ENCODE assay signal across 8 mouse cellular contexts in genomic region chr3:89244982-89245687, GRCm38 (mm10). TPM values are rescaled to one million over a fixed set of nuclear protein-coding genes. Genes with fewer than 3 reads are reported as not detected.
DNase-seq lines count a peak whose midpoint lies in the region; ATAC-seq and TF ChIP-seq lines count a peak whose summit lies in the region.

No protein-coding gene starts in this region.

- peak overlapping the region; percentile 88 for H3K4me2 ChIP-seq in hindbrain, embryonic 15.5 days
- peak overlapping the region; percentile 88 for H3K4me2 ChIP-seq in liver, embryonic 12.5 days

- H3ac ChIP-seq in C2C12 (ENCODE audit: control insufficient read depth, insufficient read length, low read depth), result peak overlapping the region; percentile 55

- 1% methylated on average over 17 of the region's 26 CpGs for WGBS in hindbrain, embryonic 15.5 days
- WGBS in liver, embryonic 12.5 days (ENCODE audit: insufficient replicate concordance), result 2% methylated on average over 24 of the region's 26 CpGs

- ATAC-seq in hindbrain, embryonic 15.5 days (ENCODE audit: low FRiP score, low read depth), result peak; percentile 68
- no peak for ATAC-seq in liver, embryonic 12.5 days

- H3K36me3 ChIP-seq in C2C12 (ENCODE audit: control insufficient read depth, insufficient read depth), result peaks cover 9% of the 10 kb centered on the region
- H3K36me3 ChIP-seq in hindbrain, embryonic 15.5 days, result peaks cover 26% of the 10 kb centered on the region
- H3K36me3 ChIP-seq in liver, embryonic 12.5 days, result peaks cover 18% of the 10 kb centered on the region

- H3K4me3 ChIP-seq in C2C12 (ENCODE audit: insufficient read depth, poor library complexity, severe bottlenecking), result peak overlapping the region; percentile 36
- peak overlapping the region; percentile 88 for H3K4me3 ChIP-seq in hindbrain, embryonic 15.5 days
- peak overlapping the region; percentile 75 for H3K4me3 ChIP-seq in liver, embryonic 12.5 days

- peaks cover 27% of the 10 kb centered on the region for H3K79me2 ChIP-seq in C2C12 (ENCODE audit: control insufficient read depth, insufficient read depth)

- peaks cover 47% of the 10 kb centered on the region for H3K4me1 ChIP-seq in hindbrain, embryonic 15.5 days (replicated peaks)
- H3K4me1 ChIP-seq in liver, embryonic 12.5 days, result peaks cover 49% of the 10 kb centered on the region

- no peak for TF ChIP-seq CTCF in C2C12 (IDR thresholded peaks at IDR 0.05; ENCODE audit: control insufficient read depth, insufficient read depth, insufficient read length)

- no peaks in the 10 kb centered on the region for H3K27me3 ChIP-seq in C2C12 (ENCODE audit: control insufficient read depth, insufficient read depth, insufficient read length)
- no peaks in the 10 kb centered on the region for H3K27me3 ChIP-seq in hindbrain, embryonic 15.5 days
- peaks cover 45% of the 10 kb centered on the region for H3K27me3 ChIP-seq in liver, embryonic 12.5 days (replicated peaks)

- H3K27ac ChIP-seq in hindbrain, embryonic 15.5 days (replicated peaks), result peak overlapping the region; percentile 96
- H3K27ac ChIP-seq in liver, embryonic 12.5 days, result no peak overlapping the region

- H3K9ac ChIP-seq in hindbrain, embryonic 15.5 days, result peak overlapping the region; percentile 71
- H3K9ac ChIP-seq in liver, embryonic 12.5 days, result 0 out of 2 replicates have a peak overlapping the region, but pooled peaks have one; percentile 13

- peaks cover 8% of the 10 kb centered on the region for H3K79me3 ChIP-seq in C2C12 (ENCODE audit: low read depth)

- peak; percentile 64 for DNase-seq in embryo, embryonic 10.5 days (ENCODE audit: low spot score)
- no peak for DNase-seq in embryo, embryonic 10 days (ENCODE audit: low spot score)
- DNase-seq in cerebellum, postnatal 10 days, result peak; percentile 97
- DNase-seq in right cerebral cortex, postnatal 10 days (ENCODE audit: low spot score in 2 of 2), result peak; percentile 92
- no peak for DNase-seq in ovary, adult 18-20 months (ENCODE audit: low spot score)

- H3K9me3 ChIP-seq in hindbrain, embryonic 15.5 days, result no peaks in the 10 kb centered on the region
- no peaks in the 10 kb centered on the region for H3K9me3 ChIP-seq in liver, embryonic 12.5 days (replicated peaks)

TF ChIP-seq in C2C12, 6 proteins besides CTCF, POLR2A, EP300 and RAD21:
- no peak for TF ChIP-seq MAX (IDR thresholded peaks at IDR 0.05)
- TF ChIP-seq CEBPB (IDR thresholded peaks at IDR 0.05; ENCODE audit: low read depth), result no peak
- TF ChIP-seq USF1 (IDR thresholded peaks at IDR 0.05; ENCODE audit: low read depth), result no peak
- TF ChIP-seq FOSL1 (IDR thresholded peaks at IDR 0.05; ENCODE audit: insufficient read depth, low read length, poor library complexity, severe bottlenecking), result no peak
- no peak for TF ChIP-seq MYOD1 (IDR thresholded peaks at IDR 0.05; ENCODE audit: control insufficient read depth, insufficient read length, low read depth)
- TF ChIP-seq MYOG (IDR thresholded peaks at IDR 0.05; ENCODE audit: control insufficient read depth, extremely low read depth, insufficient read length), result no peak

RNA-seq across cellular contexts. Expression of gene Krtcap2, which starts 0.6 kb away (rescaled TPM):
- 299 TPM for polyA plus RNA-seq in C2C12 (2012; fragmentation: generic; extraction: Trizol)
- 196 and 211 TPM in 2 replicates for polyA plus RNA-seq in hindbrain, embryonic 15.5 days (2015; fragmentation: Nextera tagmentation; extraction: Ambion mirVana)
- 170 and 187 TPM in 2 replicates for polyA plus RNA-seq in liver, embryonic 12.5 days (2016; fragmentation: Nextera tagmentation; extraction: Ambion mirVana)

RNA-seq across cellular contexts. Expression of gene Trim46, which starts 1.0 kb away (rescaled TPM):
- 11.0 TPM for polyA plus RNA-seq in C2C12 (2012; fragmentation: generic; extraction: Trizol)
- 71.3 and 81.6 TPM in 2 replicates for polyA plus RNA-seq in hindbrain, embryonic 15.5 days (2015; fragmentation: Nextera tagmentation; extraction: Ambion mirVana)
- 0.31 and 0.38 TPM in 2 replicates for polyA plus RNA-seq in liver, embryonic 12.5 days (2016; fragmentation: Nextera tagmentation; extraction: Ambion mirVana)

RNA-seq across cellular contexts. Expression of gene Dpm3, which starts 14.0 kb away (rescaled TPM):
- polyA plus RNA-seq in C2C12 (2012; fragmentation: generic; extraction: Trizol), result 228 TPM
- 80.0 and 88.4 TPM in 2 replicates for polyA plus RNA-seq in hindbrain, embryonic 15.5 days (2015; fragmentation: Nextera tagmentation; extraction: Ambion mirVana)
- polyA plus RNA-seq in liver, embryonic 12.5 days (2016; fragmentation: Nextera tagmentation; extraction: Ambion mirVana), result 72.3 and 73.6 TPM in 2 replicates

RNA-seq across cellular contexts. Expression of gene Muc1, which starts 16.3 kb away (rescaled TPM):
- polyA plus RNA-seq in C2C12 (2012; fragmentation: generic; extraction: Trizol), result 0.20 TPM
- 1.2 and 1.6 TPM in 2 replicates for polyA plus RNA-seq in hindbrain, embryonic 15.5 days (2015; fragmentation: Nextera tagmentation; extraction: Ambion mirVana)
- polyA plus RNA-seq in liver, embryonic 12.5 days (2016; fragmentation: Nextera tagmentation; extraction: Ambion mirVana), result 0.13 TPM in 1 of 2 replicates, not detected in the other

RNA-seq across cellular contexts. Expression of gene Mtx1, which starts 18.2 kb away (rescaled TPM):
- polyA plus RNA-seq in C2C12 (2012; fragmentation: generic; extraction: Trizol), result 248 TPM
- polyA plus RNA-seq in hindbrain, embryonic 15.5 days (2015; fragmentation: Nextera tagmentation; extraction: Ambion mirVana), result 149 and 152 TPM in 2 replicates
- polyA plus RNA-seq in liver, embryonic 12.5 days (2016; fragmentation: Nextera tagmentation; extraction: Ambion mirVana), result 160 and 167 TPM in 2 replicates

Comparison
In these comparisons a context has a peak if more than half of its experiments do, and no peak if none do; other contexts are left out.
1. DNase-seq: peak in embryo, embryonic 10.5 days (single experiment), cerebellum, postnatal 10 days (2 of 2) and right cerebral cortex, postnatal 10 days (2 of 2); none in embryo, embryonic 10 days (single experiment) and ovary, adult 18-20 months (single experiment).
2. H3K4me3 ChIP-seq: peak in every context shown above with its lines; median percentile 88 in hindbrain, embryonic 15.5 days; 75 in liver, embryonic 12.5 days; 36 in C2C12.